ENCODE assay signal across 21 mouse cellular contexts in genomic region chr6:99300235-99300634, GRCm38 (mm10).
"Had no signal": no experiment of that assay in that cellular context is flagged by ENCODE, and none has a peak within 500 bp of the region (broad histone marks: within the 10 kb centered on the region; RNA-seq: fewer than 3 reads in every experiment).

No protein-coding gene starts in this region.

- H3K27ac ChIP-seq: intestine, embryonic 15.5 days; kidney, embryonic 15.5 days; limb, embryonic 10.5 days; limb, embryonic 13.5 days; liver, embryonic 13.5 days; macrophage; midbrain, embryonic 12.5 days had no signal

- DNase-seq: kidney, adult 11 months; kidney, adult 8-10 months; kidney, postnatal 10 days; kidney, postnatal 36 days; layer of hippocampus, postnatal 36 days; liver; liver, embryonic 13.5 days; lung, embryonic 14.5 days; right cerebral cortex, adult 18-20 months; right cerebral cortex, postnatal 14 days; right cerebral cortex, postnatal 4 days; thymus, adult 18-20 months; thymus, postnatal 36 days had no signal

- H3K36me3 ChIP-seq: intestine, embryonic 15.5 days; kidney, embryonic 15.5 days; limb, embryonic 10.5 days; limb, embryonic 13.5 days; liver, embryonic 13.5 days; midbrain, embryonic 12.5 days had no signal

- H3K4me3 ChIP-seq: intestine, embryonic 15.5 days; kidney, embryonic 15.5 days; limb, embryonic 10.5 days; limb, embryonic 13.5 days; liver, embryonic 13.5 days; midbrain, embryonic 12.5 days had no signal

- H3K4me1 ChIP-seq: intestine, embryonic 15.5 days; liver, embryonic 13.5 days; midbrain, embryonic 12.5 days had no signal

- ATAC-seq: intestine, embryonic 15.5 days; lung, postnatal 0 days; midbrain, embryonic 16.5 days had no signal

- H3K27me3 ChIP-seq: intestine, embryonic 15.5 days; liver, embryonic 13.5 days; midbrain, embryonic 12.5 days had no signal
